Mouse (Mus musculus): ENCODE measurements around the gene Celf3. TPM values are rescaled to one million over a fixed set of nuclear protein-coding genes. Genes with fewer than 3 reads are reported as not detected.
A peak's percentile ranks its signal among the peaks of the same experiment; 100 is the strongest.

The Celf3 gene
- total and polyA plus RNA-seq, 3 experiments = 0.23 to 0.31 TPM; not detected in 1

DNA sequence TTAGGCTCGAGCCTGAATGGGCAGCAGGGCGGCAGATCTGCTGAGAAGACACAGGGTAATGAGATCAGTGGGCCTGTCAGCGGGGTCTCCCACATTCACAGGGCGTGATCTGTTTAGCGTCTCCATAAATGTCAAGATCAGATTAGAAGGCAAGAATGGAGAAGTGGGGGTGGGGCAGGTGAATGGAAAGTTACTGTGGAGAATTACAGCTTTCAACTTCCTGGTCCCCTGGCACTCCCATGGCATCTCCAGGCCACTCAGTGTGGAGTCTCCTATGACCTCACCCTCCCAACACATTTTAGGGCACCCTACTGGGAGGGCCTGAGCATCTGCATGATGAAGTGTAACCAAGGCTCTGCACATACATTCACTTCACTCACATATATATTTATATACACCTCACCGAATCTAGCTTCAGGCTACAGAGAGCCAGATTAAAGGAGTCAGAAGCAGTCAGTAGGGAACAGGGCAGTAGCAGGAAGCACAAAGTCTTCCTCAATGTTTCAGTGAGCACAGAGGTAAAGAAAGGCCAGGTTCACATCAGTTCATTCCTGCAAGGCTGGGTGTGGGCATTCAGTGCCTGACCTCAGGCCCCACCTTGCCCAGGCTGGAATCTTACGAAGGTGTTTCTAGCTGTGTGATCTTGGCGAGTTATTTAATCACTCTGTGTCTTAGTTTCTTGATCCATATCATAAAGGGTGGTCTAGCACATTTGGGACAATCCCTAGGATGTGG is 1.6 kb upstream of the Celf3 start:
- Histone ChIP-seq H3K9me3 (replicated peaks; ENCODE audit: insufficient read depth, low read length) (no peaks in the 10 kb centered on the region), H3K27me3 (ENCODE audit: control insufficient read depth in 1 of 2, insufficient read depth in 2 of 2, low read length in 2 of 2) (no peaks in the 10 kb centered on the region), H3K79me2 (ENCODE audit: control insufficient read depth, insufficient read depth, low read length, poor library complexity) (no peaks in the 10 kb centered on the region), H3K27ac (ENCODE audit: control insufficient read depth, low read depth, low read length) (no peak overlapping the region), H3K4me3 (ENCODE audit: control insufficient read depth in 1 of 2, insufficient read depth in 1 of 2, low read depth in 2 of 2, low read length in 2 of 2) (no peak overlapping the region), H3K36me3 (ENCODE audit: control insufficient read depth in 1 of 2, insufficient read depth in 2 of 2, low read length in 2 of 2) (peaks cover 0 to 19% of the 10 kb centered on the region in 2 experiments; a peak in 2 of 4 replicates), H3K4me1 (ENCODE audit: control insufficient read depth in 1 of 2, insufficient read depth in 2 of 2, low read length in 2 of 2) (peaks cover 3 to 31% of the 10 kb centered on the region in 2 experiments; a peak in 3 of 4 replicates), H3K9ac (ENCODE audit: control insufficient read depth, low read depth, low read length, poor library complexity, severe bottlenecking) (no peak overlapping the region)
- DNase-seq (ENCODE audit: low read depth, low spot score) = peak; percentile 50
- no peak for TF ChIP-seq MYB (IDR thresholded peaks at IDR 0.05; ENCODE audit: low read depth, low read length)
- TF ChIP-seq ELF1 (IDR thresholded peaks at IDR 0.05; ENCODE audit: low read depth, low read length) = peak; percentile 41; the same call in 1 of the 2 replicates
- TF ChIP-seq MAFK (IDR thresholded peaks at IDR 0.05; ENCODE audit: borderline replicate concordance, low read depth, low read length) = no peak
- no peak for TF ChIP-seq CTCF (IDR thresholded peaks at IDR 0.05 in 2 of 3, conservative IDR thresholded peaks at IDR 0.05 in 1 of 3; ENCODE audit: control insufficient read depth in 1 of 3, insufficient read depth in 1 of 3, low read depth in 2 of 3, low read length in 3 of 3, poor library complexity in 1 of 3, severe bottlenecking in 1 of 3)
- no peak for TF ChIP-seq HCFC1 (IDR thresholded peaks at IDR 0.05; ENCODE audit: low read depth, low read length)
- TF ChIP-seq MYC (IDR thresholded peaks at IDR 0.05; ENCODE audit: low read depth, low read length) = no peak
- no peak for TF ChIP-seq TAL1 (IDR thresholded peaks at IDR 0.05; ENCODE audit: low read length)
- no peak for TF ChIP-seq SMC3 (IDR thresholded peaks at IDR 0.05; ENCODE audit: low read depth, low read length)
- no peak for TF ChIP-seq CHD1 (IDR thresholded peaks at IDR 0.05; ENCODE audit: low read depth, low read length)
- TF ChIP-seq ZC3H11A (IDR thresholded peaks at IDR 0.05; ENCODE audit: low read depth, low read length) = no peak
- peak in 1 of 2 experiments; percentile 14; a peak in 1 of 4 replicates for TF ChIP-seq EP300 (IDR thresholded peaks at IDR 0.05; ENCODE audit: low read depth in 1 of 2, low read length in 2 of 2)
- TF ChIP-seq GATA1 (IDR thresholded peaks at IDR 0.05; ENCODE audit: low read depth, low read length) = peak; percentile 33; the same call in 1 of the 2 replicates
- 0 out of 2 replicates have a peak, but pooled peaks have one; percentile 24 for TF ChIP-seq ETS1 (IDR thresholded peaks at IDR 0.05; ENCODE audit: low read depth, low read length)
- TF ChIP-seq USF2 (IDR thresholded peaks at IDR 0.05; ENCODE audit: borderline replicate concordance in 1 of 2, insufficient read depth in 1 of 2, low read depth in 1 of 2, low read length in 2 of 2) = no peak

DNA sequence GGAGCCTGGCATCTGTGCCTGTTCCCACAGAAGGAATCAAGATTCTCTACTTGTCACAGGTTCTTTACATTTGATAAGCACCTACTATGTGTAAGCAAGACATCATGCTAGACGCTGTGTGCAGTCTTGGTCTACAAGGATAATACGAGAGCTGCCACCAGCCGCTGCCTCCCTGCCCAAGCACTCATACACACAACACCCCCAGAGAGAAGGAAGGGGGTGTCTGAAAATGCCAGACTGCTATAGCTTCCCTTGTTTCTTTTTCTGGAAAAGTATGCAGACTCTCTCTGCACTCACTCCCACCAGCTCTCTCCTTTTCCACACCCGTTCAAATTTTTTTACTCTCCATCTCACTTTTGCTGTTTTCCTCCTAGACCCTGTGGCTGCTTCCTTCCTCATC is 651 bp upstream of the Celf3 start:
- peaks cover 6 to 39% of the 10 kb centered on the region in 2 experiments; a peak in 3 of 4 replicates for H3K4me1 ChIP-seq (ENCODE audit: control insufficient read depth in 1 of 2, insufficient read depth in 2 of 2, low read length in 2 of 2)
- H3K27ac ChIP-seq (ENCODE audit: control insufficient read depth, low read depth, low read length) = no peak overlapping the region
- DNase-seq (ENCODE audit: low read depth, low spot score) = no peak
- no peak overlapping the region for H3K9ac ChIP-seq (ENCODE audit: control insufficient read depth, low read depth, low read length, poor library complexity, severe bottlenecking)
- H3K4me3 ChIP-seq (ENCODE audit: control insufficient read depth in 1 of 2, insufficient read depth in 1 of 2, low read depth in 2 of 2, low read length in 2 of 2) = no peak overlapping the region
- H3K79me2 ChIP-seq (ENCODE audit: control insufficient read depth, insufficient read depth, low read length, poor library complexity) = no peaks in the 10 kb centered on the region
- no peaks in the 10 kb centered on the region for H3K9me3 ChIP-seq (replicated peaks; ENCODE audit: insufficient read depth, low read length)
- H3K36me3 ChIP-seq (ENCODE audit: control insufficient read depth in 1 of 2, insufficient read depth in 2 of 2, low read length in 2 of 2) = peaks cover 0 to 23% of the 10 kb centered on the region in 2 experiments; a peak in 2 of 4 replicates
- H3K27me3 ChIP-seq (ENCODE audit: control insufficient read depth in 1 of 2, insufficient read depth in 2 of 2, low read length in 2 of 2) = no peaks in the 10 kb centered on the region
- TF ChIP-seq USF1 (IDR thresholded peaks at IDR 0.05; ENCODE audit: low read depth, low read length) (no peak), MAX (IDR thresholded peaks at IDR 0.05; ENCODE audit: low read length) (no peak), CHD1 (IDR thresholded peaks at IDR 0.05; ENCODE audit: low read depth, low read length) (no peak), MEF2A (IDR thresholded peaks at IDR 0.05; ENCODE audit: extremely low read depth, insufficient replicate concordance, low read depth, low read length, poor library complexity, severe bottlenecking) (no peak), TAL1 (IDR thresholded peaks at IDR 0.05; ENCODE audit: low read length) (no peak), ZKSCAN1 (IDR thresholded peaks at IDR 0.05; ENCODE audit: low read depth, low read length) (no peak), GATA1 (IDR thresholded peaks at IDR 0.05; ENCODE audit: low read depth, low read length) (no peak), POLR2A (IDR thresholded peaks at IDR 0.05; ENCODE audit: control insufficient read depth in 1 of 2, insufficient read depth in 1 of 2, low read depth in 1 of 2, low read length in 2 of 2, poor library complexity in 1 of 2) (no peak), MXI1 (IDR thresholded peaks at IDR 0.05; ENCODE audit: low read depth, low read length) (no peak), SIN3A (IDR thresholded peaks at IDR 0.05; ENCODE audit: low read length) (no peak)

All from MEL (cell line).